Mouse (Mus musculus) mouse embryonic stem cell (cell line): ENCODE data around the gene Rps3.

ENCODE experiments used
- in situ Hi-C, 2 experiments: fragments of 300-500 bp; cut with MboI; formaldehyde crosslinking; loops; 1 replicate in 1 of 2; 3 replicates in 1 of 2; pipeline ENCODE4 v1.14.3; 2019 to 2020; ENCODE audit warnings: low sequenced_read_pairs in 2 of 2, low pct_unique_long_range_greater_than_20kb in 1 of 2, mixed read lengths in 1 of 2; ENCODE audit not compliant: unreplicated experiment in 1 of 2

Rps3 gene

DNA sequence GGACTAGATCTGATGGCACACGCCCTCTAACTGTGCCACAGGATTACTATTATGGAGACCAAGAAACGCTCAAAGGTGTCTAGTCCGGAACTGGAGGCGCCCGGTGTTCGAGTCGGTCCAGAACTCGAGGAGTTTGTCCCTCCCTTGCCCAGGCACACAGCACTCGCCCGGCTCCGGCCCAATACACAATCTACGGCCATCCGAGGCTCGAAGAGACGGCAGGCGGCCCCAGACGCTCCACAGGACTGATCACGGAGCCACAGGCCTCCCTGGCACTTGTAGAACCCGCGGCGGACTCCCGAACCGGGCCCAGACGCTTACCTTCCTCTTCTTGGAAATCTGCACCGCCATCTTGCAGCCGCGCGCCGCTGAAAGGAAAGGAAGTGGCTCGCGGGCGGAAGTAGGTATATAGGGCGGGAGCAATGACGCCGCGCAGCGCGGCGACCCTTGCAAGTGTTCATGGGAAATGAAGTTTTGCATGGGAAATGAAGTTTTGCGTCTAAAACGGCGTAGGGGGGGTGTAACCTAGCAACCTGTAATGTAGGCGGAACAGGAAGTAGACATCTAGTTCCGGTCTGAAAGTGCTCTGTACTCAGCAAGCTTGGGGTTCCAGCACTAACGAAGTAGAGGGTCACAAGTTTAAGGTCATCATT is at the start of gene Rps3:
Rps3 (minus strand) TSS at position 468 of the 653 bp plus-strand sequence.
- in situ Hi-C loops: no loop called here

DNA sequence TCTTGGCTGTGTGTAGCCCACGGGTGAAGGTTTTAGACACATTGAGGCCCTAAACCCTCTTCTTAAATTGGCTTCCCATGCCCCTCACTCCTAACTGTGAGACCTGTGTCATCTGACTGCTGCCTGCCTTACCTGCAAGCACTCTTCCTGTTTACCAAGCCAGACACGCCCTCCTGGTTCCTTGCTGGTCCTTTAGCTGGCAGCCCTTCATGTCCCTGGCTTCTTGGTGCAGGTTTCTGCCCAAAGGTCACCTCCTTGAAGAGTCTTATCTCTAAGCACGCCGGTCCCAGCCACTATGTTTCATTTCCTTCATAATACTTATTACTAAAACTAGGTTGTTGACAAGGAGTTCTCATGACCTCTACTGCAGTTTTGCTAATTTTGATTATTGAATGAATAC is 49.0 kb upstream of the Rps3 start:
- in situ Hi-C loops: no loop called here

DNA sequence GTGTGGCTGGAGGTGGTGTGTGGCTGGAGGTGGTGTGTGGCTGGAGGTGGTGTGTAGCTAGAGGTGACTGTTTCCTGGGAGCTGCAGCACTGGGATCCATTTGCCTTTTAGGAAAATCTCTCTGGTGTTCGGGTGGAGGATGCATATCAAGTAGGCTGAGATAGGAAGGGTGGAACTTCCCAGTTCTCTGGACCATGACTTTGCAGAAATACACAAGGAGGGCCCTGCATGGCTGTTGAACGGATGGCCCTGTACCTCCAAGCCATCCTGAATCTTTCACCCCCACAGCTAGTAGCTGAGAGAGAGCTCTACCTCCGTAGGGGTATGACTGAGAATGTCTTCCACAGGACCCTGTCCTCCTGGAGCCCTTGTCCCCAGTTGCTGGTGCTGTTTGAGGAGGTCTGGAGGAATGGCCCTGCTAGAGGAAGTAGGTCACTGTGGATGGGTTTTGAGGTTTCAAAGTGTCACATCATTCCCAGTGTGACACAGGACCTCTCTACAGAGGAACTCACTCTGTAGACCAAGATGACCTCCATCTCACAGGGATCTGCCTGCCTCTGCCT is 48.0 kb upstream of the Rps3 start:
- in situ Hi-C loops: no loop called here

- in situ Hi-C loops: no loop called here
These were observed 45.9 kb upstream of the Rps3 start for GRCm38 (mm10) chr7:99529410-99529809.

- in situ Hi-C loops: no loop called here
These were observed 45.0 kb upstream of the Rps3 start for GRCm38 (mm10) chr7:99528547-99528946.

GRCm38 (mm10) chr7:99523837-99524236 is 40.3 kb upstream of the Rps3 start:
- in situ Hi-C loops: no loop called here

DNA sequence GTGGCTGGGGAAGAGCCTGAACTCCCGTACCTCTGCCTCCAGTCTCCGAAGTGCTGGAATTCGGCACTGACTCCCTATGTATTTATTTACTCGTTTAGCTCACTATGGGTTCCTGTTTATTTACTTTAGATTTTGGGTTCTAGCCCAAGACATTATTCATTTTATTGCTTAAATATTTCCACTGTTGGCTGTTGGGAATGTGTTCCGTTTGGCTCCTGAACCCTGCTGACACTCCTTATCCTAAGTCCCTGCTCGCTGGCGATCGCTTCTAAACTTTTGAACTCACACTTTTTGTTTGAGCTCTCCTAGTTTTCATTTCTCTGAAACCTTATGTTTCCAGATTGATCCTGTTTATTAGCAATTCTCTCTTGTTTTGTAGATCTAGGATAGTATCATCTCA is 39.6 kb upstream of the Rps3 start:
- in situ Hi-C loops: no loop called here

DNA sequence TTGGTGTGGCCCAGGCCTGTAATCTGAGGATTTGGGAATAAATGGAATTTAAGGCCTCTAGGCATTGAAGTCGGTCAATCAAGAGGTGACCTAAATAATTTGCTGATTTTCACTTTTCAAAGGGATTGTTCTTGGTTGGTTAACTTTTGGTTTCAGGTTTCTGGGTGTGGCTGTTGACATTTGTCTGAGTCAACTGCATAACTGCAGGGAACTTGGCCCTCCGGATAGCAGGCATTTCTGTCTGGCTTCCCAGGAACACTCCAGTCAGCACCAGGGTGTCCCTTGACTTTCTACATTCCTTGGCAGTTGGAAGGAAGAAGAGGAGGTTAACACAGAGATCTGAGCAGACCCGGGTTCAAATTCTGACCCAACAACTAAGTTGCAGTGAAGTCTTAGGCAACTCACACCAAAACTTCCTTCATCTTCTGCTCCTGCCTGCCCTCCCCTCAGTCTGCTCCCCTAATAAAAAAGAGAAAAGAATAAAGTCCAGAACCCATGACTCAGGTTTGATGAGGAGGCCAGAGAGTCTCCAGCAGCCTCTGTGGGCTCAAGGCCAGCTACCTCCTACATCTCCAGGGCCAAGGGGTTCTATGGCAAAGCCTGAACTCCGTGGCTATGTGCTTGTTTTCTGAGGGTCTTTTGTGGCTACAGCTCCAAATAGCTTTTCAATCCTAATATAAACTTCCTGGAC is 35.6 kb upstream of the Rps3 start:
- in situ Hi-C loops: no loop called here

DNA sequence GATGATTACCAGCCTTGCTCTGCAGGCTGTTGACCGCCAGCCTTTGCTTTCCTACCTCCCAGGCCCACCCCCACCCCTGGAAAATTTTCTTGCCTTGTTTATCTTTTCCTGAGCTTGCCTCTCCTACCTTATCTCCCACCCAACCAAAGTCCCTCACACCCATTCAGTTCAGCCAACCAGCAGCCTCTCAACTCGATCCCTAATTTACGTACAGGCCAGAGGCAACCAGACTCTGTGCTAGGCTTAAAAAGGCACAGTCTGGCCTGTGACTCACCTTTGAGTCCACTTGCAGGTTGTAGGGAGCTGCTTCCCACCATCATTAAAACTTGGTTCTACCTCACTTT is 33.2 kb upstream of the Rps3 start:
- in situ Hi-C loops: no loop called here

GRCm38 (mm10) chr7:99516092-99516813 is 32.7 kb upstream of the Rps3 start:
- in situ Hi-C loops: no loop called here

DNA sequence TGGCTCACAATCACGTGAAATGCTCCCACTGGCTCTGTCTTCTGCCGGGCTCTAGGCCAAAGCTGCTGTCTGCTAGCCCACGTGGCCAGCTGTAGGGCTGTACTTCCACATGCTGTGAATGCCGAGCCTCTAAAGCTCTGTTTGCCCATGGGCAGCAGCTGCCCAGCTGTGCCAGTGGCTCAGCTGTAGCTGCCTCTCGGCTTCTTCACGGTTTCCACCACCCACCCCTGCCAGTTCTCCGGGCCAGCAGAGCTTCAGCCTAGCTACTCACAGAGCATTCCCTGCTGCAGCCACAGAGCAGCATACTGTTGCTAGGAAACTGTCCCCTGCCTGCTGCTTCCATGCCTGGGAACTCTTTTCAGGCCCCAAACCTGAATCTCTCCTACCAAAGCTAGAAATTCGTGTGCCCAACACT is 26.6 kb upstream of the Rps3 start:
- in situ Hi-C loops: no loop called here

DNA sequence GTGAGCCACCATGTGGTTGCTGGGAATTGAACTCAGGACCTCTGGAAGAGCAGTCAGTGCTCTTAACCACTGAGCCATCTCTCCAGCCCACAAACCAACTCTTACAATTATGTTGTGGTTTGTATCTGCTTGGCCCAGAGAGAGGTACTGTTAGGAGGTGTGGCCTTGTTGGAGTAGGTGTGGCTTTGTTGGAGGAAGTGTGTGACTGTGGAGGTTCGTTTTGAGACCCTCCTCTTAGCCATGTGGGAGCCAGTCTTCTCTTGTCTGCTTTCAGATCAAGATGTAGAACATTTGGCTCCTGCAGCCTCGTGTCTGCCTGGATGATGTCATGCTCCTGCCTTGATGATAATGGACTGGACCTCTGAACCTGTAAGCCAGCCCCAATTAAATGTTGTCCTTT is 24.6 kb upstream of the Rps3 start:
- in situ Hi-C loops: loop anchor here (5.0 to 10.0 kb wide), 2 partner anchors 34 to 47 kb away; no protein-coding TSS in a partner anchor

DNA sequence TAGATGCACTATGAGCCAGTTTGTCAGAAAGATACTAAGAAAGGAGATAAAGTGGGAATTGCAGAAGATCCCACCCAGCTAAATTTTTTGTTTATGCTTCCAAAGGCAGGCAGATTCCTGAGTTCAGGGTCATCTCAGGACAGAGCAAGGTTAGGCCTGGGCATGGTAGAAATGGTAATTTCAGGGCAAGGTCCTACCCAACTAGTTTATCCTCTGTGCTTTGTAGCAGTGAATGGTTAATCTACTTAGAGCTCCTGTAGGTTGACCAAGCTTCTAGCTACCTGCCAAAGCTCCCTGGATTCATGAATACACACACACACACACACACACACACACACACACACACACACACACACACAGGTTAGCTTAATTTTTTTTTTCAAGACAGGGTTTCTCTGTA is 21.0 kb upstream of the Rps3 start:
- in situ Hi-C loops: loop anchor here in 1 of 2 experiments (10.0 kb wide), 1 partner anchor 50 kb away; no protein-coding TSS in a partner anchor

DNA sequence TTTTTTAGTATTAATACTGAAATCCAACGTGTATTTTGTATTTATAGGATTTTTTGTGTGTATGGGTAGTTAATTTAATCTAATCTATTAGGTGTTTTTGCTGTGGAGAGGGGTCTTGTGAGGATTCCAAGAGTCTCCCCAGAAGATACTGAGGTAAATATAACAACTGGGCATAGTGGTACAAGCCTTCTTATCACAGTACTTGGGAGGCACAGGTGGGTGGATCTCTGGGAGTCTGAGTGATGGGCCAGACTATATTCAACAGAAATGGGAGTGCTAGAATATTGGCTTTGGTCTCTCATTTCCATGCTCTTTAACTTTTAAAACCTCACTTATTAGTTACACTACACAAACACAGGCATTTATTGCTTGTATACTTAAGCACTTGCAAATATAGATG is 17.6 kb upstream of the Rps3 start:
- in situ Hi-C loops: loop anchor here in 1 of 2 experiments (10.0 kb wide), 1 partner anchor 54 kb away; no protein-coding TSS in a partner anchor

DNA sequence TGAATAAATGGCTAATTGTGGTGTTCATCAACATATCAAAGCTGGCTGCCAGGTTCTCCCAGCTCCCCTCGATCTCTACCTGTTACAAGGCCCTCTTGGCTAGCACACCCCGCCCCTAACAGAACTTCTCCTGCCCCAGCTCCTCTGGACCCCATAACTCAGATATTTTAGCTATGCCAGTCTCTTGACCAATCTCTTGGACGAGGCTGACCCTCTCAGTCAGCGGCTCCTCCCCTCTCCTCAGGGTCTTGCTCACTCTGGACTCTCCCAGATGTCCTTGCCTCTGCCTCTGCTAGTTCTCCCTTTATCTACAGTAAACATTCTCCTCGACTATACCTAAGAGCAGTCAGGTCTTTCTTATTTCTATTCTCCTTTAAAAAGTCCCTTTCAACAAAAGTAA is 17.1 kb upstream of the Rps3 start:
- in situ Hi-C loops: loop anchor here in 1 of 2 experiments (10.0 kb wide), 1 partner anchor 54 kb away; no protein-coding TSS in a partner anchor

DNA sequence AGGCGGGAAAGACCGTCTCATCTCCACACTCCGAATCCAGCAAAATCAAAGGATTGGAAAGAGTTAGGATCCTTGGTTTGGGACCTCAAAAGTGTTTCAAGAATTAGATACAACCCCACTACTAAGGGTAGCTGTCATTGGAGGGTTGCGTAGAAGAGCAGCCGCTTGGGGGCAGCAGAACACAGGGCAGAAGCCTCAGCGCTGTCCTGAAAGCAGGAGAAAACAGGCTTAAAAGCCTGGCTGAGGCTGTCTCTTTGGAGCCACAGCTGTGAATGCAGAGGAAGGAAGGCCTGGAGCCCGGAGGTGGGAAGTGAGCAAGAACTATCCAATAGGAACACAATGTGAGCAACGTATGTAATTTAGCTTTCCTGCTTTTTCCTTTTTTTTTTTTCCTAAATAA is 16.7 kb upstream of the Rps3 start:
- in situ Hi-C loops: loop anchor here in 1 of 2 experiments (10.0 kb wide), 1 partner anchor 55 kb away; no protein-coding TSS in a partner anchor

GRCm38 (mm10) chr7:99499128-99499527 is 15.6 kb upstream of the Rps3 start:
- in situ Hi-C loops: loop anchor here in 1 of 2 experiments (5.0 to 10.0 kb wide), 2 partner anchors 93 to 296 kb away; no protein-coding TSS in a partner anchor

DNA sequence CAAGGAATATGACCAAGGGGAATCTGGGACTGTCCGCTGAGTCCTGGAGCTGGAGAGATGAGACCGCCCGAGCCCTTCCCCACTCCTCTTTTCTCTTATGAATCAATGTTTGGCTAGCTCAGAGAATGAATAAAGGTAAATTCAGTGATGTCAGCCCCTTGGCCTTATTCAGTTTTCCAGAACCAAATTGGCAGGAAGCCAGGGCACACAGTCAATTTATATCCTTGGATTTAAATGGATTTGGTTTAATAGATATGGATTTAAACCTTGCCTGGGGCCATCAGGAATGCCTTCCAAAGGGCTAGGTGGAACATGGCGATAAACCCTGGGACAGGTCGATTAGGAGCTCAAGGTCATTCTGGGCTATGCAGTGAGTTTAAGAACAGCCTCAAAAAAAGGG is 6.2 kb upstream of the Rps3 start:
- in situ Hi-C loops: loop anchor here in 1 of 2 experiments (10.0 kb wide), 1 partner anchor 305 kb away; no protein-coding TSS in a partner anchor

DNA sequence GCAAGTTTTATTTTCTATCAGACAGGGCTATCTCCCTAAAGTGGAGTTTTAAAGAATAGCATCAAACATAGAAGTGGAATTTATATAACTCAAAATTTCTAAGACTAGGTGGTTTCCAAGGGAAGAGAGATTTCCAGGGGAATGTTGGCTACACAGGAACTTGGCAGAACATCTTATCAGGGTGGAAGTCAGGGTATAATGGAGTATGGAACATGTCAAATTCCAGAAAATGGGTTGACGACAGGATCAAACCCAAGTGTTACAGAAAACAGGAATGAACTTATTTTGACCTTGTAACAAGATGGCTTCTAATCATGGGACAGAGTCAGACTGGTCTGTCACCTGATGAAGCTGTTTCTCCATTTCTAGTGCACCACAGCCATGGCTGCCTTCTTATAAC is 1.1 kb upstream of the Rps3 start:
- in situ Hi-C loops: no loop called here
